Mouse (Mus musculus) yolk sac, embryonic 10.5 days (tissue): ENCODE data around the gene Cnbp.

Experiments
- DNase-seq: peaks from one replicate; pipeline ENCODE4 v3.0.0-alpha.2; 2017; ENCODE audit warnings: low spot score

Cnbp gene

DNA sequence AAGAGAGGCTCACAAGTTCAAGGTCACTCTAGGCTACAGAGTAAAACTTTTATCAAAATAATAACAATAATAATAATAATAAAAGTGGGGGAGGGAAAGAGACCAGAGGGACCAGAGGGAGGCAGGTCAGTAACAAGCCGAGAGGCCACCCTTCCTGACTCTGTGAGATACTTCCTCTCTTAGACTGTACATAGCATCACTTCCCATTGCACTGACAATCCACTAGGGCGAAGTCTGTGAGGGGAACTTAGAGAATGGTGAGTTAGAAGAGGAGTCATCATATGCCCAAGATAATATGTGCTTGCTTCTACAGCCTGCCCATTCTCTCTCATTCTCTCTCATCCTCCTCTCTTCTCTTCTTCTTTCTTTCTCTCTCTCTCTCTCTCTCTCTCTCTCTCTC lies 44.9 kb downstream of the Cnbp start:
- DNase-seq, result no peak

DNA sequence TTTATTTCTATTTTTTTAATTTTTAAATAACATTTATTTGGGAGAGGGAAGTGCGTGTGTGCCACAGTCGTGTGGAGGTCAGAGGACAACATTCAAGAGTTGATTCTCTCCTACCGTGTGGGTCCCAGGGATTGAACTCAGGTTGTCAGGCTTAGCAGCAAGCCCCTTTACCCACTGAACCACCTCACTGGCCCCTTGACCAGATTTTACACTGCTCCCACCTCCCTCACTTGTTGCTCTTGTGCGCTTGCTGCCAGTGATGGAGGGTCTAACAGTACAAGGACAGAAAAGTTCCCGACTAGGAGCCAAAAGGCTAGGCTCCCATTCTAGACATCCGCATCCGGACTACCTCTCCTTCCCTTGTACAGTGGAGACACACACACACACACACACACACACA lies 45.5 kb downstream of the Cnbp start:
- DNase-seq, result no peak

GRCm38 (mm10) chr6:87804886-87805285 lies 46.0 kb downstream of the Cnbp start:
- no peak for DNase-seq

- DNase-seq, result no peak
These were observed 46.9 kb downstream of the Cnbp start for GRCm38 (mm10) chr6:87804036-87804435.

- no peak for DNase-seq
These were observed 48.4 kb downstream of the Cnbp start for GRCm38 (mm10) chr6:87802462-87802861.

GRCm38 (mm10) chr6:87799576-87799975 lies 51.3 kb downstream of the Cnbp start:
- no peak for DNase-seq

DNA sequence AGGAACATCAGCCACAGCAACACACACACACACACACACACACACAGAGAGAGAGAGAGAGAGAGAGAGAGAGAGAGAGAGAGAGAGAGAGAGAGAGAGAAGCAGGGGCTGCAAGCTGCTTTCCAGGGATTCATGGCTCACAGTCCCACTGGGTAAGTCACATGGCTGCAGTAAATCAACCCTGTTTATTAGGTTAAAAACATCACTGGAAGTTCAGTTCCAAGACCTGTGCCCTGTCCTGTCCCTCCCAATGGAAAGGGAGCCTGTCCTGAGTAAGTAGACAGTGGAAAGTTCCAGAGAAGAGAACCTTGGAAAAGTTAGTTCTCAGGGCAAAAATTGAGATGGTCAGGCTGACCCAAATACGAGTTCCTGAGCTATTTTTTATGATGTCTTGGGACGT lies 53.6 kb downstream of the Cnbp start:
- no peak for DNase-seq

GRCm38 (mm10) chr6:87796251-87796880 lies 54.5 kb downstream of the Cnbp start:
- no peak for DNase-seq

DNA sequence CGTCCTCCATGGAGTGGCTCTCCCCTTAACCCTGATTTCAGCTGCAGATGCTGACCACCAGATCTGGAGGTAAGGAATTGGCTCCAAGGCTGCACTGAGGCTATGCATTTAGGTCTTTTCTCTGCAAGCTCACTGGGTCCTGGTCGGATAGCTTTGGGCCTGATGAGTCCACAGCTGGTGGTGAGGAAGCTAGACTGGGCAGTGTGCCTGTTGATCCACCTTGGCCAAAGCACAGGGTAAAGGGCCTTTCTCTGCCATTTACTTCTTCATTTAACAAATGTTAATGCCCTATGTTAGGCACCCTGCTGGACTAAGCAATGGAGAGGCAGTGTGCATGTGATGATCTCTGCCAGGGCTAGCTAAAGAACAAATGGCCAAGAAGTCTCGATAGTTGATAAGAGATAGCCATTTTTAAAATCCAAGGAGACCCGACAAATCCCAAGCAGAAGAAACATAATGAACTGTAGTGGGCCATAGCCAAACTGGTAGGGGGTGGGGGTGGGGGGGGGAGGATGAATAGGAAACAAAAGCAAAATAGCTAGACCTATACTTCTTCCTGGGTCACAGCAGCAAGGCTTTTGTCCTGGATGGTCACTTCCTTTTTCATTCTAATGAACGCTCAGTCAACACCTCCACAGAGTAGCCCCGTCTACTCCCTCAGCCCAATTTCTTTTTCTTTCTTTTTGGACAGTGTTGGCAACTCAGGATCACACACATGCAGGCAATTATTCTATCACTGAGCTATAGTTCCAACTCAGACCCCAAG lies 55.3 kb downstream of the Cnbp start:
- DNase-seq, result no peak

- DNase-seq, result no peak
These were observed 56.9 kb downstream of the Cnbp start for GRCm38 (mm10) chr6:87793821-87794510.
